Comparison of ENCODE assay signal across 9 mouse cellular contexts in genomic region chrX:150656908-150657796, GRCm38 (mm10). TPM values are rescaled to one million over a fixed set of nuclear protein-coding genes. Genes with fewer than 3 reads are reported as not detected.
A peak's percentile ranks its signal among the peaks of the same experiment; 100 is the strongest.
DNase-seq lines count a peak whose midpoint lies in the region; ATAC-seq and TF ChIP-seq lines count a peak whose summit lies in the region.
"Had no signal": no experiment of that assay in that cellular context is flagged by ENCODE, and none has a peak within 500 bp of the region (broad histone marks: within the 10 kb centered on the region; RNA-seq: fewer than 3 reads in every experiment).

TSS of gene Tro (minus strand) at chrX:150657583.

- no peak for TF ChIP-seq CTCF in liver, postnatal 0 days (IDR thresholded peaks at IDR 0.05; ENCODE audit: low read depth)

- no peaks in the 10 kb centered on the region for H3K4me1 ChIP-seq in kidney, embryonic 14.5 days (ENCODE audit: control insufficient read depth, insufficient read depth, low read length)
- H3K4me1 ChIP-seq in liver, postnatal 0 days (ENCODE audit: insufficient read depth) = no peaks in the 10 kb centered on the region
- H3K4me1 ChIP-seq in stomach, embryonic 14.5 days (ENCODE audit: control insufficient read depth, insufficient read depth, low read length) = no peaks in the 10 kb centered on the region

- H3K4me2 ChIP-seq in kidney, embryonic 14.5 days (replicated peaks; ENCODE audit: low read depth, low read length) = peak within 1 kb of the TSS; percentile 49
- peak within 1 kb of the TSS; percentile 53 for H3K4me2 ChIP-seq in liver, postnatal 0 days (ENCODE audit: low read depth, low read length)
- H3K4me2 ChIP-seq in stomach, embryonic 14.5 days (replicated peaks; ENCODE audit: low read depth, low read length) = peak within 1 kb of the TSS; percentile 44

- WGBS in kidney, embryonic 14.5 days = 34% methylated on average over 37 of the region's 37 CpGs
- 28% methylated on average over 37 of the region's 37 CpGs for WGBS in liver, postnatal 0 days (ENCODE audit: insufficient replicate concordance)
- 24% methylated on average over 34 of the region's 37 CpGs for WGBS in stomach, embryonic 14.5 days

- no peak for DNase-seq in kidney, adult 11 months
- peak; percentile 51 for DNase-seq in cerebellum, adult 8-10 months
- peak; percentile 61 for DNase-seq in forelimb bud, embryonic 11.5 days (ENCODE audit: low read depth, low spot score)
- peak; percentile 57 to 67 for DNase-seq in kidney, postnatal 4 days
- no peak for DNase-seq in liver, postnatal 0 days
- DNase-seq in B cell, adult 2 months = no peak

- peak within 1 kb of the TSS; percentile 53; the same call in 1 of the 2 replicates for H3K9ac ChIP-seq in kidney, embryonic 14.5 days (ENCODE audit: low read depth, low read length)
- H3K9ac ChIP-seq in liver, postnatal 0 days (replicated peaks) = no peak within 1 kb of the TSS
- peak within 1 kb of the TSS; percentile 25; the same call in 1 of the 2 replicates for H3K9ac ChIP-seq in stomach, embryonic 14.5 days (replicated peaks; ENCODE audit: low read depth, low read length)

- no peak for TF ChIP-seq EP300 in liver, postnatal 0 days (IDR thresholded peaks at IDR 0.05; ENCODE audit: low read depth)

- no peaks in the 10 kb centered on the region for H3K27me3 ChIP-seq in kidney, embryonic 14.5 days (ENCODE audit: control insufficient read depth, insufficient read depth, low read length)
- H3K27me3 ChIP-seq in liver, postnatal 0 days (ENCODE audit: insufficient read depth, low read length) = peaks cover 9% of the 10 kb centered on the region; the same call in 1 of the 2 replicates
- no peaks in the 10 kb centered on the region for H3K27me3 ChIP-seq in stomach, embryonic 14.5 days (ENCODE audit: control insufficient read depth, insufficient read depth, low read length)

- H3K27ac ChIP-seq in kidney, embryonic 14.5 days (ENCODE audit: low read depth, low read length) = no peak within 1 kb of the TSS
- H3K27ac ChIP-seq in liver, postnatal 0 days (ENCODE audit: low read depth) = no peak within 1 kb of the TSS
- H3K27ac ChIP-seq in stomach, embryonic 14.5 days (ENCODE audit: low read length) = no peak within 1 kb of the TSS

- H3K36me3 ChIP-seq in kidney, embryonic 14.5 days (ENCODE audit: control insufficient read depth, insufficient read depth, low read length) = no peaks in the 10 kb centered on the region; the same call in 1 of the 2 replicates
- no peaks in the 10 kb centered on the region for H3K36me3 ChIP-seq in liver, postnatal 0 days (replicated peaks; ENCODE audit: insufficient read depth, low read length)
- H3K36me3 ChIP-seq in stomach, embryonic 14.5 days (ENCODE audit: control insufficient read depth, insufficient read depth, low read length) = no peaks in the 10 kb centered on the region
- H3K36me3 ChIP-seq: G1E had no signal

- no peaks in the 10 kb centered on the region for H3K9me3 ChIP-seq in kidney, embryonic 14.5 days (ENCODE audit: control insufficient read depth, low read length)
- no peaks in the 10 kb centered on the region for H3K9me3 ChIP-seq in liver, postnatal 0 days (ENCODE audit: low read length)
- H3K9me3 ChIP-seq in stomach, embryonic 14.5 days (ENCODE audit: control insufficient read depth, low read depth, low read length) = no peaks in the 10 kb centered on the region
- H3K9me3 ChIP-seq: G1E had no signal

- peak; percentile 94 for ATAC-seq in kidney, embryonic 14.5 days (ENCODE audit: low FRiP score, low TSS enrichment)
- no peak for ATAC-seq in liver, postnatal 0 days
- ATAC-seq in stomach, embryonic 14.5 days (ENCODE audit: insufficient number of reproducible peaks, insufficient read depth, low FRiP score, low read depth) = peak; percentile 90

- peak within 1 kb of the TSS; percentile 48 for H3K4me3 ChIP-seq in kidney, embryonic 14.5 days (ENCODE audit: low read length)
- H3K4me3 ChIP-seq in liver, postnatal 0 days (ENCODE audit: low read depth, low read length) = peak within 1 kb of the TSS; percentile 21
- peak within 1 kb of the TSS; percentile 46 for H3K4me3 ChIP-seq in stomach, embryonic 14.5 days (ENCODE audit: low read depth, low read length)

RNA-seq across cellular contexts. Expression of gene Tro, which starts in this region (rescaled TPM):
- 19.2 and 30.7 TPM in 2 replicates for polyA plus RNA-seq in kidney, embryonic 14.5 days (2014; fragmentation: Nextera tagmentation; extraction: Ambion mirVana)
- 0.22 and 0.51 TPM in 2 replicates for polyA plus RNA-seq in liver, postnatal 0 days (2015; fragmentation: Nextera tagmentation; extraction: Ambion mirVana)
- polyA plus RNA-seq in stomach, embryonic 14.5 days (2014; fragmentation: Nextera tagmentation; extraction: Ambion mirVana) = 32.4 and 34.5 TPM in 2 replicates
- polyA plus RNA-seq: G1E had no signal

Comparison
In these comparisons a context has a peak if more than half of its experiments do, and no peak if none do; other contexts are left out.
1. RNA of gene Tro (polyA plus RNA-seq): 32.4 to 34.5 TPM in stomach, embryonic 14.5 days and 19.2 to 30.7 TPM in kidney, embryonic 14.5 days; 0.22 to 0.51 TPM in liver, postnatal 0 days; every median in the first group is over 10 times any median in the second.
2. DNase-seq: peak in cerebellum, adult 8-10 months (single experiment), forelimb bud, embryonic 11.5 days (single experiment) and kidney, postnatal 4 days (2 of 2); none in kidney, adult 11 months (single experiment), liver, postnatal 0 days (single experiment) and B cell, adult 2 months (0 of 2).
3. Peak in every context shown above with its lines, with median percentiles within 50 percentile points of each other: H3K4me2 ChIP-seq and H3K4me3 ChIP-seq.